Mouse (Mus musculus): ENCODE measurements around the gene Trim52. TPM values are rescaled to one million over a fixed set of nuclear protein-coding genes. Genes with fewer than 3 reads are reported as not detected.

The Trim52 gene
- not detected in 2 replicates for polyA plus RNA-seq (2012; rRNA removed; ENCODE audit: low replicate concordance)

DNA sequence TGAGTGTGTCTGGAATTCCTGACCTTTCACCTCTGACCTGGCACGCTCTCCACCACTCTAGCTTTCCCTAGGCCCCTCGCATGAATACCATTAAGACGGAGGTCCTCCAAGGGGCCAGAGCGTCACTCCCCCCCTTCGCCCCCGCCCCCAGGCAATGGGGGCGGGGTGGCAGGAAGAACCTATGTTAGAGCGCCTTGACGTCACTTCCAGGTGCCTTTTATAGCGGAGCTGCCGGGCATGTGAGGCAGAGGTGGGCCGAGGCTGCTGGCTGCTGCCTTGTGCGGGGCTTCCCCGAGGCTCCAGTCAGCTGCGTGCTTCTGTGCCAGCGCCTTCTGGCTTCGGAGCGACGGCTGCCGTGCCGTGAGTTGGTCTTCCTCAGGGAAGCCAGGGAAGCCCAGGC lies at the start of gene Trim52:
Gene Trim52 (plus strand): TSS at position 219 of the 400 bp plus-strand sequence.

Other genes with a start within 250 kb of the Trim52 start
- 8.2 and 8.3 TPM in 2 replicates for gene Spry2, start 209.4 kb upstream of the Trim52 start, polyA plus RNA-seq (2012; rRNA removed; ENCODE audit: low replicate concordance)

All from duodenum, adult 2 months (tissue).